Mouse (Mus musculus) 3134 (cell line): ENCODE data around the gene Slc25a22.

Experiments
- DNase-seq: peaks from one replicate; pipeline ENCODE4 v3.0.0-alpha.2; 2011; ENCODE audit warnings: low spot score; ENCODE audit not compliant: insufficient read length; ENCODE audit errors: extremely low read depth

The Slc25a22 gene

GRCm38 (mm10) chr7:141437178-141438120, at the start of gene Slc25a22:
Gene Slc25a22, minus strand, starts transcription at chr7:141437892.
- DNase-seq = peak; percentile 87

GRCm38 (mm10) chr7:141487141-141487540, 49.4 kb upstream of the Slc25a22 start:
- DNase-seq = no peak

- DNase-seq = no peak
Observed at GRCm38 (mm10) chr7:141486239-141486638, 48.5 kb upstream of the Slc25a22 start.

GRCm38 (mm10) chr7:141485606-141486005, 47.9 kb upstream of the Slc25a22 start:
- DNase-seq = no peak

GRCm38 (mm10) chr7:141485186-141485585, 47.5 kb upstream of the Slc25a22 start:
- DNase-seq = no peak

GRCm38 (mm10) chr7:141484186-141485120, 46.8 kb upstream of the Slc25a22 start:
- DNase-seq = no peak

GRCm38 (mm10) chr7:141483114-141483653, 45.5 kb upstream of the Slc25a22 start:
- DNase-seq = no peak

- no peak for DNase-seq
Observed at GRCm38 (mm10) chr7:141482531-141483024, 44.9 kb upstream of the Slc25a22 start.

GRCm38 (mm10) chr7:141481498-141482401, 44.1 kb upstream of the Slc25a22 start:
- DNase-seq = no peak

GRCm38 (mm10) chr7:141480842-141481497, 43.3 kb upstream of the Slc25a22 start:
- DNase-seq = no peak

- no peak for DNase-seq
Observed at GRCm38 (mm10) chr7:141478270-141478748, 40.6 kb upstream of the Slc25a22 start.

- peak; percentile 73 for DNase-seq
Observed at GRCm38 (mm10) chr7:141477578-141478269, 40.0 kb upstream of the Slc25a22 start.

GRCm38 (mm10) chr7:141476981-141477370, 39.3 kb upstream of the Slc25a22 start:
- no peak for DNase-seq

- DNase-seq = peak; percentile 95
Observed at GRCm38 (mm10) chr7:141476226-141476980, 38.7 kb upstream of the Slc25a22 start.

- DNase-seq = no peak
Observed at GRCm38 (mm10) chr7:141475805-141476158, 38.1 kb upstream of the Slc25a22 start.

GRCm38 (mm10) chr7:141475011-141475804, 37.5 kb upstream of the Slc25a22 start, which contains the start of the genes Polr2l and Tspan4:
Gene Polr2l, minus strand, starts transcription at chr7:141475132.
Gene Tspan4, plus strand, starts transcription at chr7:141475240.
- DNase-seq = peak; percentile 86

GRCm38 (mm10) chr7:141474160-141474559, 36.5 kb upstream of the Slc25a22 start:
- DNase-seq = no peak
